Mouse (Mus musculus) embryonic fibroblast, embryonic 13.5 days (primary cell): ENCODE data around the gene Amd1. TPM values are rescaled to one million over a fixed set of nuclear protein-coding genes. Genes with fewer than 3 reads are reported as not detected.

Experiments
- H3K27ac ChIP-seq: 2 replicates; pipeline ENCODE4 v1.5.1; 2012; ENCODE audit warnings: low read length, control low read depth, inconsistent platforms; ENCODE audit not compliant: insufficient read depth
- H3K4me1 ChIP-seq: 2 replicates; pipeline ENCODE4 v1.6.1; 2011; ENCODE audit warnings: low read length; ENCODE audit not compliant: control insufficient read depth, insufficient read depth
- H3K4me3 ChIP-seq: 2 replicates; pipeline ENCODE4 v1.5.1; 2011; ENCODE audit warnings: mild to moderate bottlenecking, control low read depth, low read length; ENCODE audit not compliant: insufficient read depth
- CTCF ChIP-seq: IDR thresholded peaks from 2 replicates; pipeline ENCODE4 v1.5.1; 2011; ENCODE audit warnings: mild to moderate bottlenecking, control low read depth, low read length, moderate library complexity, borderline replicate concordance; ENCODE audit not compliant: insufficient read depth
- POLR2A ChIP-seq: IDR thresholded peaks from 2 replicates; pipeline ENCODE4 v1.6.1; 2011; ENCODE audit warnings: low read depth, mild to moderate bottlenecking, control low read depth, low read length, moderate library complexity
- polyA plus RNA-seq: library from polyadenylated mRNA; stranded (reverse); fragments of >200 nt; gene quantifications from 2 replicates; pipeline ENCODE4 v1.2.4, GENCODE M21; 2011; ENCODE audit warnings: low read depth; ENCODE audit not compliant: missing spikeins, insufficient read length

The Amd1 gene
- polyA plus RNA-seq, 1 experiment: 74.7 TPM

DNA sequence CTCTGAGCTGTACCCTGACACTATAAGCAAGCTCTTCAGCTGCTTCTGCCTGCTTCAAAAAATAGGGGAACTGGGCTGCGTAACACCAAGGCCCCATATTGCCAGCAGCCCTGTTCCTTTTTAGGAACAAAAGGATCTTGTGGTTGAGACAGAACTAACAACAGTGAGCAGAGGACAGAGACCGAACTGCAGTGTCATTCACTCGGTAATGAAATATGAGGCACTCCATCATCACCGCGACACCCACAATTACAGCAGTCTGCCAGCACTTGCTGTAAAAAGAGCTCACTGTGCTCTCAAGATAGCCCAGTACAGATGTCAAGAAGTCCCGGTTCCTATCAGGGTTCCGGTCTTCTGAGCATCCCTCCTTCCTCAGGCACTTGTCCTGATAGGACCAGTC lies 26.0 kb downstream of the Amd1 start:
- H3K4me1 ChIP-seq: no peaks in the 10 kb centered on the region
- no peak for TF ChIP-seq POLR2A
- TF ChIP-seq CTCF: no peak
- H3K4me3 ChIP-seq: no peak overlapping the region
- no peak overlapping the region for H3K27ac ChIP-seq

DNA sequence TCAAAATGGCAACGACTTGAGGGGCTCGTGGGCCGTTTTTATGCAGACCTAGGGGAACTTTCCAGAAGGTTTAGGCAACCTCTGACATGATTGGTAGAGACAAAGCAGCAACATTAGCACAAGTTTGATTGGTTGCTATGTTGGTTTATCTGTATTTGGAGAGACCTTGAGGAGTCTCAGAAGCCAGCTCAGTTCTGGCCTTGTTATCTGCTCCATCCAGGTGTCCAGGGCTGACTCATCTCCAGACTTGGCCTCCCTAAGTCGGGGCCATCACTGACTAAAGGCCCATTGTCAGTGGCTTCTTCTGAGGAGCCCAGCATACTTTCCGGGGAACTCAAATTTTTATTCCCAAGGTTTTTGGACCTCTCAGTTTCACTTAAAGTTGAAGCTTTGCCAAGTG lies 28.0 kb downstream of the Amd1 start:
- Histone ChIP-seq H3K4me1 (no peaks in the 10 kb centered on the region), H3K27ac (no peak overlapping the region), H3K4me3 (no peak overlapping the region)
- TF ChIP-seq POLR2A: no peak
- no peak for TF ChIP-seq CTCF

DNA sequence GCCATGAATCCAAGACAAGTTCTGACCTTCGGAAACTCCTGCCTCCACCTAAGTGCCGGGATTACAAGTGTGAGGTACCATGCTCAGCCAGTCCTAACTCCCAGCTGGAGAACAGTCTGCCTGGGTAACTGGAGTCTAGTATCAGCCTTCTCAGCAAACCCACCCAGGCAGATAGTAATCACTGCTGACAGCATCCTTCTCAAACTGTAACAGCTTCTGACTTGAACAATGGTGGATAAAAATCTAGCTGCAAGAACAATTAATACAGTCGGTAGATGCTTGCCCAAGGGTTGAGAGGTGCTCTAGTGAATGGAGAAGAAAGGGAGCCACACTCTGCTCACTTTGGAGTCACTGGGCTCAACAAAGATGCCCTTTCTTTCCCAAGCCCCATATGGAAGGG lies 30.8 kb downstream of the Amd1 start:
- TF ChIP-seq CTCF (no peak), POLR2A (no peak)
- Histone ChIP-seq H3K27ac (no peak overlapping the region), H3K4me3 (no peak overlapping the region), H3K4me1 (no peaks in the 10 kb centered on the region)

DNA sequence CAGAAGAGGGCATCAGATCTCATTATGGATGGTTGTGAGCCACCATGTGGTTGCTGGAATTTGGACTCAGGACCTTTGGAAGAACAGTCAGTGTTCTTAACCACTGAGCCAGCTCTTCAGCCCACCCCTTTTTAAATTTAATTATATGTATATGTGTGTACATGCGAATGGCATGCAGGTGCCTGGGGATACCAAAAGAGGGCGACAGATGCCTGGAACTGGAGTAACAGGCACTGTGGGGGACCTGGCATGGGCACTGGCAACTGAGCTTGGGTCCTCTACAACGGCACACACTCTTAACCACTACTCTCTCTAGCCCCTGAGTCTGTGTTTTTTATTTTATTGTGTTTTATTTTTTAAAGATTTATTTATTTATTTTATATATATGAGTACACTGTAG lies 37.1 kb downstream of the Amd1 start:
- H3K27ac ChIP-seq: no peak overlapping the region
- no peak overlapping the region for H3K4me3 ChIP-seq
- TF ChIP-seq POLR2A: no peak
- no peaks in the 10 kb centered on the region for H3K4me1 ChIP-seq

DNA sequence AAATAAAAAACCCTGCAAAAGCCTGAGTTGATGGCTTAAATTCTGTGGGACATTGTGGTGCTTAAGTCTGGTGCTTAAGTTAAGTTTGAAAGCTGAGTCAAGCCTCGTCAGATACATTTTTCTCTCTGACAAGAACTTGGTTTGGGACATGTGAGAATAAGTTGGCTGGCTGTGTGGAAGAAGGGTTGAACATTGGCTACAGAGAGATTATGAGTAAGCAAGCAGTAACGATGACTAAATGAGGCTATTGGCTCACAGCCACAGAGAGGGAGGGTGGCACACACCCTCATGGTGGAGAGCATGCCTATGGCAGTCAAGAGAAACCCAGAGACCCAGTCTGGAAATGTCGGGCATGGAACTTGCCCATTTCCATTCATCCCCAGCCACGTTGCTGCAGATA lies 38.3 kb downstream of the Amd1 start:
- TF ChIP-seq CTCF: no peak
- no peaks in the 10 kb centered on the region for H3K4me1 ChIP-seq
- no peak overlapping the region for H3K4me3 ChIP-seq
- H3K27ac ChIP-seq: peak overlapping the region; percentile 29; the same call in 1 of the 2 replicates

DNA sequence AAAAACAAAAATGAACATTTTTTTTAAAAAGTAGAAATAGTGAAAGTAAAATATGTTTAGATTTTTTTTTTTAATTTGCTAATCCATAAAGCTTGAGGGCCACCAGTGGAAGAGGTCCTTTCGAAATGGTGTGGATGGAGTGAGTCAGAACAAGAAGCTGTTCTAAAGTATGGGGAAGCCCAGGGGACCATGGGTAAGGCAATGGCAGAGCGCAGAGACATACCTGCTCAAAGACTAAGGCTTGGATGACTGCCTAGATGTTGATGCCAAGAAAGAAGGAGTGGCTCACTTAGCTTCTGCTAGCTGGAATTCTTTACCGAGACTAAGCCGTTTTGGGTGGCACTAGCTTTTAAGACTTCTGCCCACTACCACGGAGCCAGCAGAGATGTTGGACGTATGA lies 39.8 kb downstream of the Amd1 start:
- H3K4me3 ChIP-seq: no peak overlapping the region
- no peaks in the 10 kb centered on the region for H3K4me1 ChIP-seq
- TF ChIP-seq POLR2A (no peak), CTCF (no peak)
- H3K27ac ChIP-seq: no peak overlapping the region

DNA sequence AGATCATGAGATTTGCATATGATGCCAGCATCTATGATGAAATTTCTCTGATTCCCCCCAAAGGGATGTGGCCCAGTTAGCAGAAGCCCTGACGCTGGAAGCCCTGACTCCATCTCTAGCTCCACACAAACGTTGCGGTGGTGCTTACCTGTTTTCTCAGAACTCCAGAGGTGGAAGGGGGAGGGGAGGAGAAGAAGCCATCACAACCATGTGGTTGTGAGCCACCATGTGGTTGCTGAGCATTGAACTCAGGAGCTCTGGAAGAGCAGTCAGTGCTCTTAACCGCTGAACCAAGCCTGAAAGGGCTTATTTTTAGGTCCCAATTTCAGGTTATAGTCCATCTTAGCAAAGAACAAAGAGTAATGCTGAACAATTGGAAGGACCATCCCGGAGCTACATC lies 41.7 kb downstream of the Amd1 start:
- no peak overlapping the region for H3K4me3 ChIP-seq
- no peak overlapping the region for H3K27ac ChIP-seq
- H3K4me1 ChIP-seq: no peaks in the 10 kb centered on the region
- TF ChIP-seq CTCF (no peak), POLR2A (no peak)

DNA sequence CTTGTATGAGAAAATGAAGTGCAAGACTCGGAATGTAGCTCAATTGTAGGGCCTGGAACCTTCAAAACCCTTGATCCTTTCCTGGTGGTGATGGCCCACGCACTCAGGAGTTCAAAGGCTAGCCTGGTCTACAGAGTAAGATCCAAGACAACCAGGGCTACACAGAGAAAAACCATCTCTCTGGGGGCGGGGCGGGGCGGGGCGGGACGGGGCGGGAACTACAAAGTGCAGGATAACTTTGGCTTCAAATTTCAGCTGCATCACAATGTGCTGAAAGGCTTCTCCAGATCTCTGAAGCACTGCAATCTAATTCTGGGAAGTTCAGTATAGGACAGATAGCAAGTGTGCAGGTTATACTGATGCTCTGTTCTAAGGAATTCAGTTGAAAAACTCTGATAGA lies 42.4 kb downstream of the Amd1 start:
- TF ChIP-seq CTCF: no peak
- no peak for TF ChIP-seq POLR2A
- Histone ChIP-seq H3K4me1 (no peaks in the 10 kb centered on the region), H3K27ac (no peak overlapping the region), H3K4me3 (no peak overlapping the region)

DNA sequence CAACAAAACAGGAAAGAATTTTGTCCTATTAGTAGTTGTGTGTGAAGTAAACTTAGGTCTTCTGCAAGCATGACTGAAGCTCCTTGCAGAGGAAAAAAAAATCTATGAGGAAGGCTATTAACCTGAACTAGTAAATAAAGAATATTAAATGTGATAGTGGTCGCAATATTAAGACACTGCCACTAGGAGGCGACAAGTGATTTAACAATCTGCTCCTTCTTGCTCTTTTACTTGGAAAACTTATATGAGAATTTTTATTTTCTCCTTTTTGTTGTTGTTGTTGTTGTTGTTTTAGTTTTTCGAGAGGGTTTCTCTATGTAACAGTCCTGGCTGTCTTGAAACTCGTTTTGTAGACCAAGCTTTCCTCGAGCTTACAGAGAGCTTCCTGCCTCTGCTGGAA lies 43.0 kb downstream of the Amd1 start:
- H3K4me3 ChIP-seq: no peak overlapping the region
- no peak for TF ChIP-seq CTCF
- no peak for TF ChIP-seq POLR2A
- H3K27ac ChIP-seq: 0 out of 2 replicates have a peak overlapping the region, but pooled peaks have one; percentile 29
- H3K4me1 ChIP-seq: no peaks in the 10 kb centered on the region

DNA sequence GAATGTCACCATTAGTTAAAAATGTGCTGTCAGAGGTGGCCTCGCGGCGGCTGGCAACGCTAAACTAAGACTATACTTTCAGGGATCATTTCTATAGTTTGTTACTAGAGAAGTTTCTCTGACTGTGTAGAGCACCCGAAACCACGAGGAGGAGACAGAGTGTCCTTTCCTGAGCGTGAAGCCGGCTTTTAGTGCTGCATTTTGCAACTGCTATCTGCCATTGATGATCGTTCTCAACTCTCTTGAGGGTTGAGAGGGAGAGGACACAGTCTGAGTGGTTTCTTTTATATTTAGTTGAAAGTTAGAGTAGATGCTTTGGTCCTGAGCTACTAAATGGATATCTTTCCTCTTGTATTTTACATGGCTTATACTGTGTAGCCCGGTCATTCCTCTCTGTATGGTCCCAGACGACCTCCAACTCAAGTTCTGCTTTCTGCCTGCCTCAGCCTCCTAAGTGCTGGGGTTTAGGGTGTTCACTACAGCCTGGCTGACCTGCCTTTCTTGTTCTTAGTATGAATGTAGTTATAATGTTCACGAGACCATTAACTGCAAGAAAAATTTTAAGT lies 43.5 kb downstream of the Amd1 start:
- 0 out of 2 replicates have a peak overlapping the region, but pooled peaks have one; percentile 4 for H3K27ac ChIP-seq
- H3K4me3 ChIP-seq: no peak overlapping the region
- TF ChIP-seq CTCF: no peak
- peak; percentile 99 for TF ChIP-seq POLR2A
- no peaks in the 10 kb centered on the region for H3K4me1 ChIP-seq

DNA sequence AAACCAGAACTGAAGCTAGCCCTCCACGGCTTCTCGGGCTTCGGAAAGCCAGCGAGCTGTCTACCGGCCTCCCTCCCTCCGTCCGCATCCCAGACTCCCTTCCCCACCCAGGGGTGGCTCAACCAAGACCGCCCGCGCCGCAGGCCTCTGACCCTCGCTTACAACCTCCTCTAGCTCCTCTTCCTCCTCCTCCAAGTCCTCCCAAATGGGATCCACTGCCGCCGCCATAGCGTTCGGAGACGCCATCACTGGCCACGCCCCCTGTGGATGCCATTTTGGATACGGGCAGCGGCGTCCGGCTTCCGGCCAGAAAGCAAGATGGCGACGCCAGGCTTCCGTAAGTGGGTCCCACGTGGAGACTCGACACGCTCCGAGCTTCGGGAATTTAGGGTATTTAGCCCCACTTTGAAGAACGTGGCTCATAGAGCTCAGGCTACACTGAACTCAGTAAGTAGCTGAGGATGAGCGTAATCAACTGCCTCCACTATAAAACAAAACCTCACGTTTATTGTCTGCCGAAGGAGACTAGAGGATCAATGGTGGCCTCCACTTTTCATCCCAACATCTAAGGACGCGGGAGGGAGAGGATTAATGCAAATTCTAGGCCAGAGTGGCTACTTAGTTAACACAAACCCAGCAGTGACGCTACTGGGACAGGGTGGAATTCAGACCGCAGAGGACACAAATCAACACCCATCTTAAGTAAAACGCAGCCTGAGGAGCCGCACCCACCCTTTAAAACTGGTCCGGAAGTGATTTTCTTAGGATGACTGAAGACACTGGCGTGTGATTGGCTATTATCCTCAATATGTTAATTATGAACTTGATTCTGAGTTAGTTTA lies 44.4 kb downstream of the Amd1 start, which contains the start of gene Gtf3c6:
Gtf3c6 (minus strand) TSS at position 695 of the 842 bp plus-strand sequence.
- TF ChIP-seq CTCF: no peak
- TF ChIP-seq POLR2A: peak; percentile 92

More for the DNA sequence above, 44.4 kb downstream of the Amd1 start, which contains the start of gene Gtf3c6:
- H3K27ac ChIP-seq: peak within 1 kb of the TSS; percentile 98
- H3K4me1 ChIP-seq: no peaks in the 10 kb centered on the region
- H3K4me3 ChIP-seq: peak within 1 kb of the TSS; percentile 74
